Mouse (Mus musculus): ENCODE measurements at regions not wholly inside any gene's neighbourhood (a gene's known extent, or its start where the extent isn't known, plus 50 kb on each side); places are given as distances from the start of the nearest gene placed in this dataset.
"Not testable (repeated sequence)": the region's sequence is repeated elsewhere in the genome, so short reads cannot be mapped to it uniquely, and the experiment has no call there.

GRCm38 (mm10) chr9:98228226-98228625, 59.0 kb upstream of the Nmnat3 start:
- whole genome bisulfite sequencing: 80% methylated on average over 3 of the region's 3 CpGs
- Histone ChIP-seq H3K4me3 (ENCODE audit: low read depth, low read length) (no peak overlapping the region), H3K36me3 (ENCODE audit: control insufficient read depth, insufficient read depth, low read length) (no peaks in the 10 kb centered on the region), H3K27ac (ENCODE audit: low read depth, low read length) (no peak overlapping the region), H3K4me2 (replicated peaks; ENCODE audit: low read depth, low read length) (no peak overlapping the region), H3K27me3 (ENCODE audit: control insufficient read depth, insufficient read depth, low read length) (no peaks in the 10 kb centered on the region), H3K9me3 (ENCODE audit: control insufficient read depth, low read length) (no peaks in the 10 kb centered on the region), H3K9ac (ENCODE audit: low read depth, low read length) (no peak overlapping the region), H3K4me1 (replicated peaks; ENCODE audit: control insufficient read depth, insufficient read depth, low read length) (no peaks in the 10 kb centered on the region)
- ATAC-seq (ENCODE audit: low FRiP score) (no peak), DNase-seq (ENCODE audit: low spot score) (no peak)

DNA sequence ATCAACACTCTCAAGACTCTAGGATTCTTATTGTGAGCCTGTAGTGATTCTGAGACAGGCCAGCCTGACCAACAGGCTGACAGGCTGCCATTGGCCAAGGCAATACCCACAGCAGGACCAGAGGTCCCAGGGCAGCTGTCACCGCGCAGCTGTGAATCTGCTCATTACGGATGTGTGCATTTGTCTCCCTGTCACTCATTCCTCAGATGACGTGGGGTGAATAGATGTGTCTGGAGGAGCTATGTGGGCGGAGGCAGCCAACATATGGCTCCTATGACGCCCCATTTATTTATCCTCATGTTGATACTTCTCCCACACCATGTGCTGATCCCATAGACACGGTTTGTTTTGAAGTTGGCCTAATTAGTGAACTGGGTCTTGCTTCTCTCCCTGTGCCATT, 58.3 kb upstream of the Nmnat3 start:
- 62% methylated on average over 7 of the region's 7 CpGs for WGBS
- Histone ChIP-seq H3K27ac (ENCODE audit: low read depth, low read length) (no peak overlapping the region), H3K27me3 (ENCODE audit: control insufficient read depth, insufficient read depth, low read length) (no peaks in the 10 kb centered on the region), H3K36me3 (ENCODE audit: control insufficient read depth, insufficient read depth, low read length) (no peaks in the 10 kb centered on the region), H3K9me3 (ENCODE audit: control insufficient read depth, low read length) (no peaks in the 10 kb centered on the region), H3K4me3 (ENCODE audit: low read depth, low read length) (no peak overlapping the region), H3K4me2 (replicated peaks; ENCODE audit: low read depth, low read length) (no peak overlapping the region), H3K9ac (ENCODE audit: low read depth, low read length) (no peak overlapping the region), H3K4me1 (replicated peaks; ENCODE audit: control insufficient read depth, insufficient read depth, low read length) (no peaks in the 10 kb centered on the region)
- ATAC-seq (ENCODE audit: low FRiP score) (peak; percentile 56), DNase-seq (ENCODE audit: low spot score) (peak; percentile 51)

DNA sequence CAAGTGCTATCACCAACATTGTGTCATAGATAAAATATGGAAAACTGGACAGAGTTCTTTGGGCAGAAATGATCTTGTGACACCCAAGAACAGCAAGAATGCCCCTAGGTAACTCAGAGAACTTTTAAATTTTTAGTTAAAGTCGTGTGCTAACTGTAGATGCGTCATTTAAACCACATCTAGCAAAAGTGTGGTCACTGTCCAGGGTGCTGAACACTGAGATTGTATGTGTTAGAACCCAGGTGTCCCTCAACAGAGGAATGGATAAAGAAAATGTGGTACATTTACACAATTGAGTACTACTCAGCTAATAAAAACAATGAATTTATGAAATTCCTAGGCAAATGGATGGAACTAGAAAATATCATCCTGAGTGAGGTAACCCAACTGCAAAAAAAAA, 52.5 kb upstream of the Nmnat3 start:
- 59% methylated on average over 2 of the region's 2 CpGs for WGBS

More for the DNA sequence above, 52.5 kb upstream of the Nmnat3 start:
- H3K36me3 ChIP-seq (ENCODE audit: control insufficient read depth, insufficient read depth, low read length); H3K4me1 ChIP-seq (replicated peaks; ENCODE audit: control insufficient read depth, insufficient read depth, low read length); H3K27ac ChIP-seq (ENCODE audit: low read depth, low read length); H3K27me3 ChIP-seq (ENCODE audit: control insufficient read depth, insufficient read depth, low read length); H3K9ac ChIP-seq (ENCODE audit: low read depth, low read length); H3K4me3 ChIP-seq (ENCODE audit: low read depth, low read length); ATAC-seq (ENCODE audit: low FRiP score); H3K4me2 ChIP-seq (replicated peaks; ENCODE audit: low read depth, low read length); H3K9me3 ChIP-seq (ENCODE audit: control insufficient read depth, low read length): not testable (repeated sequence)
- peak; percentile 42 for DNase-seq (ENCODE audit: low spot score)

All from hindbrain, embryonic 11.5 days (tissue).